ENCODE assay signal across 16 mouse cellular contexts in the genomic region with DNA sequence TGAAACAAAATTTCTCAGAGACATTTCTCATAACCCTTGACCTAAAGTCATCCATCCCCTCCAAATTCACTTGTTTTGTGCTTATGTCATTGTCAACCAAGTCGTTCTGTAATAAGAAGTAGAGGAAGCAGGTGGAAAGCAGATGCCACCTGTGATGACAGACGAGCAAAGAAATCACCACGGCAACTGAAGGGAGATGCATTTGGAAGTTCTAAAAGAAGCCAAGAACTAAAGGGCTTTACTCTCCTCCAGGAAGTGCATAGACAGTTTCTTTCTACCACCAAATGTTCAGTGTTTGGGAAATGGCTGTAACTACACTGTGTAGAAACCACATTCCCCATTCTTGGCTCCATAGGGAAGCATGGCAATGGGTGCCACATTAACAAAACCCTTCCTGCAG.
DNase-seq lines count a peak whose midpoint lies in the region; ATAC-seq lines count a peak whose summit lies in the region.
"Had no signal": no experiment of that assay in that cellular context is flagged by ENCODE, and none has a peak within 500 bp of the region (broad histone marks: within the 10 kb centered on the region; RNA-seq: fewer than 3 reads in every experiment).

No protein-coding gene starts in this region.

- peak; percentile 59 for ATAC-seq in frontal cortex, adult (ENCODE audit: low TSS enrichment)
- no peak for ATAC-seq in erythroblast, adult 5-6 weeks (replicated peaks; ENCODE audit: low FRiP score, poor library complexity, severe bottlenecking)
- ATAC-seq: hindbrain, embryonic 16.5 days had no signal

- no peak for DNase-seq in frontal cortex, postnatal 25 days (ENCODE audit: low spot score in 2 of 2)
- peak; percentile 33 for DNase-seq in layer of hippocampus, adult 9-11 months
- no peak for DNase-seq in layer of hippocampus, postnatal 36 days
- DNase-seq in right cerebral cortex, adult 2 months (ENCODE audit: low spot score in 2 of 2): peak; percentile 24 to 38
- no peak for DNase-seq in right cerebral cortex, postnatal 14 days
- DNase-seq: adrenal gland, postnatal 10 days; cerebellum, adult 11-12 months; cerebellum, adult 9-10 months; cerebellum, postnatal 25 days; gastrocnemius, adult 2 months; gastrocnemius, postnatal 36 days; heart, adult 11 months; heart, postnatal 36 days had no signal

Comparison
In these comparisons a context has a peak if more than half of its experiments do, and no peak if none do; other contexts are left out.
1. DNase-seq: peak in layer of hippocampus, adult 9-11 months (single experiment) and right cerebral cortex, adult 2 months (2 of 2); none in frontal cortex, postnatal 25 days (0 of 2), layer of hippocampus, postnatal 36 days (0 of 2) and right cerebral cortex, postnatal 14 days (single experiment).